Mouse (Mus musculus) heart, postnatal 36 days (tissue): Measurements from ENCODE around the gene Zfp954. TPM values are rescaled to one million over a fixed set of nuclear protein-coding genes. Genes with fewer than 3 reads are reported as not detected.
"Not testable (repeated sequence)": the region's sequence is repeated elsewhere in the genome, so short reads cannot be mapped to it uniquely, and the experiment has no call there.

Experiments used
- DNase-seq, 2 experiments: peaks; one replicate each; pipeline ENCODE4 v3.0.0; 2021 to 2022
- intact Hi-C: fragments of 180-260 bp; cut with DNase I; formaldehyde crosslinking; loops from one replicate; pipeline ENCODE4 v1.15.1; 2025
- total RNA-seq, 2 experiments: library from RNA; stranded (reverse); gene quantifications; 2 replicates each; pipeline ENCODE4 v1.2.3; 2021

Zfp954 gene
- 1 to 10 TPM; 3.0 to 4.2 TPM for total RNA-seq

- intact Hi-C loops = loop anchor here (5.0 to 10.0 kb wide), 4 partner anchors 51 to 836 kb away; partner anchors contain the start of genes Gm45844, Zfp418 and Zfp667
- peak; percentile 79 to 80 for DNase-seq
Measured at GRCm38 (mm10) chr7:7120921-7121601, at the start of gene Zfp954. Zfp954 (minus strand) TSS chr7:7121488.

GRCm38 (mm10) chr7:7145991-7146608 is 24.8 kb upstream of the Zfp954 start:
- intact Hi-C loops = no loop called here
- DNase-seq = no peak

- no peak for DNase-seq
- intact Hi-C loops = no loop called here
Measured at GRCm38 (mm10) chr7:7144215-7144614, 22.9 kb upstream of the Zfp954 start.

- DNase-seq = peak; percentile 27 to 28
- intact Hi-C loops = no loop called here
Measured at GRCm38 (mm10) chr7:7136379-7136866, 15.1 kb upstream of the Zfp954 start, which contains the start of gene Zfp773. Zfp773 (minus strand) TSS chr7:7136755.

- intact Hi-C loops = no loop called here
- DNase-seq = no peak
Measured at GRCm38 (mm10) chr7:7132751-7133150, 11.5 kb upstream of the Zfp954 start.

- DNase-seq, intact Hi-C loops: not testable (repeated sequence)
Measured at GRCm38 (mm10) chr7:7130491-7131124, 9.3 kb upstream of the Zfp954 start.

GRCm38 (mm10) chr7:7121602-7121980 is 303 bp upstream of the Zfp954 start:
- no peak for DNase-seq
- intact Hi-C loops = loop anchor here (5.0 to 10.0 kb wide), 4 partner anchors 51 to 837 kb away; partner anchors contain the start of genes Gm45844, Zfp418 and Zfp667

- intact Hi-C loops = no loop called here
- no peak for DNase-seq
Measured at GRCm38 (mm10) chr7:7118441-7118840, 2.8 kb downstream of the Zfp954 start.

- intact Hi-C loops = no loop called here
- DNase-seq = no peak
Measured at GRCm38 (mm10) chr7:7108501-7108900, 12.8 kb downstream of the Zfp954 start.

Other genes with a start within 250 kb of the Zfp954 start
- not detected for gene Aurkc, start 126.2 kb downstream of the Zfp954 start, total RNA-seq
- under 1 TPM; 0.19 to 0.22 TPM for gene Zfp773, start 15.3 kb upstream of the Zfp954 start, total RNA-seq
- 1 to 10 TPM; 2.0 TPM for gene Zfp418, start 49.8 kb upstream of the Zfp954 start, total RNA-seq
- gene Zfp772, start 88.5 kb upstream of the Zfp954 start, total RNA-seq = 1 to 10 TPM; 1.0 to 1.7 TPM
- gene Vmn2r29, start 125.8 kb upstream of the Zfp954 start, total RNA-seq = under 1 TPM; 0.11 to 0.17 TPM
- under 1 TPM; 0.51 to 0.78 TPM for gene Gm45844, start 156.8 kb upstream of the Zfp954 start, total RNA-seq
- gene Clcn4, start 179.4 kb upstream of the Zfp954 start, total RNA-seq = 10 to 100 TPM; 50.2 to 53.1 TPM
- not detected for gene Vmn2r30, start 216.1 kb upstream of the Zfp954 start, total RNA-seq